Mouse (Mus musculus) CD4-positive, CD25-positive, alpha-beta regulatory T cell, adult 9 weeks (primary cell): ENCODE data around the gene Vps52. TPM values are rescaled to one million over a fixed set of nuclear protein-coding genes. Genes with fewer than 3 reads are reported as not detected.

ENCODE experiments used
- polyA plus RNA-seq: library from polyadenylated mRNA; unstranded; fragments of 100-300 nt; shearing (Covaris generic); gene quantifications from one replicate; pipeline ENCODE4 v1.2.1, GENCODE M21; 2017

The Vps52 gene
- polyA plus RNA-seq = 90.1 TPM

GRCm38 (mm10) chr17:33955555-33956214 is at the start of gene Vps52, which contains the start of gene Rps18:
TSS of gene Vps52 (plus strand) at chr17:33955812.
TSS of gene Rps18 (minus strand) at chr17:33956001.

GRCm38 (mm10) chr17:33909077-33909868 is 46.3 kb upstream of the Vps52 start, which contains the start of gene Daxx:
TSS of gene Daxx (plus strand) at chr17:33909414.

DNA sequence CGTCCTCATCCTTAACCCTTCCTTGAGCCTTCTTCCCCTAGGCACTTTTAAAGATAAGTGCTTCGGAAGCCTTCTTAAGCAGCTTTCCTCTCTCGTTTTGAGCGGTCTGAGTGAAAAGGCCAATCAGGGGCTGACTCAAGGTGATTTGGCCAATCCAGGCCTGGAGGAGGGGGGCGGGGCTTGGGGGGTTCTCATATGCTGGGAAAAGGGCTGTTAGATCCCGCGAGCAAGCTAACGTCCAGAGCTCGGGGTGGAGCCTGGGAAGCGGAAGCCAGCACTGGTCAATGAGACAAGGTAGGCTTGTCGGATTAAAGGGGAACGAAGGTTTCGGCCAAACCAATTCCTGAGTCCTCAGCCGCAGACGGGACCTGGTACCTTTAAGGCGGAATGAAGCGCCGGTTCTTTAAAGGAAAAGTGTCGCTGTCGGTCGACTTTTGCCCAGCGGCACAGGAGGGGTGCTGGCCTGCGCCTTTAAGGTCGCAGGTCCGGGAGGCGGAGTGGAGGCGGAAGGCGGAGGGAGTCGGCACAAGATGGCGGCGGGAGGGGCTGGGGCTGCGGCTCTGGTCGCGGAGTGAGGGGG is 39.9 kb upstream of the Vps52 start, which contains the start of the genes Tapbp and Zbtb22:
Gene Tapbp (plus strand): TSS at position 229 of the 580 bp plus-strand sequence.
Gene Zbtb22 (plus strand): TSS at position 234 of the 580 bp plus-strand sequence.

GRCm38 (mm10) chr17:33929371-33930279 is 26.0 kb upstream of the Vps52 start, which contains the start of gene Rgl2:
TSS of gene Rgl2 (plus strand) at chr17:33929543.

DNA sequence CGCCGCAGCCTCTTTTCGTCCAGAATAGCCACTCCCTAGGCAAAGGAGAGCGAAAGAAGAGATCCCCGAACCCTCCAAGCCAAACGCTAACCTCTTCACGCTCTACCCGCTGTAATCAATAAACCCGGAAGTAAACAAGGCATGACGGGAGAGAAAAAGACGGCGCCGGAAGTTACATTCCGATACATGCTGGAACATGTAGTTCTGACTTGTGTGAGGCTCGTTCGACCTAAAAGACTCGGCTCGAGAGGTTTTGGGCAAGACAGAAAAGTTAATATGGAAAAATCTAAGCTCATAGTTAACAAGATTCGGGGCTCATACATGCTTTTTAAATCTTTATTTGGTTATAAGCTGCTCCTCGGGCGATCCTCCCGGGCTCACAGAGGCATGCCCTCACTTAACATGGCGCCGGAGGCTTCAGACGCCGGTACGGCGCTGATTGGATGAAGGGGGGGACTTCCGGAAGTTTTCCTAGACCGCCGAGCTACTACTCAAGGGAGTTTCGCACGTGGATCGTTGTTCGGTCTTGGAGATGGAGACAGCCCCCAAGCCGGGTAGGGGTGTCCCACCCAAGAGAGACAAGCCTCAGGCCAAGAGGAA is 15.3 kb upstream of the Vps52 start, which contains the start of the genes Pfdn6 and Wdr46:
Gene Pfdn6 (minus strand): TSS at position 138 of the 600 bp plus-strand sequence.
Gene Wdr46 (plus strand): TSS at position 455 of the 600 bp plus-strand sequence.

GRCm38 (mm10) chr17:33951021-33951946 is 4.3 kb upstream of the Vps52 start, which contains the start of gene B3galt4:
TSS of gene B3galt4 (minus strand) at chr17:33951488.

DNA sequence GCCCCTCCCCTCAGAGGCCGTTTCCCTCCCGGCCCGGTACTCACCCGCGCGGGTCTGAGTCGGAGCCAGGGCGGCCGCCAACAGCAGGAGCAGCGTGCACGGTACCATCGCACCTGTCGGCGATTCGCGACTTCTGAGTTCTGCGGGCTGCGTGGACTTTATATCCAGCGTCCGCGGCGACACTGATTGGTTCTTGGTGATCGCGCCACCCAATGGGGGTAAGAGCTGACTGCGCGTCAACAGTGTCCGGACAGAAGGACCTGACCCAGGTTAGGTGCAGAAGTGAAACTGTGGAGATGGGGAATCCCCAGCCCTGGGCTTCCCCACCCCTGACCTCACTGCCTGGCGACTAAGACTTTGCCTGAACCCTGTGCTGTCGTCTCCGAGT is 44.5 kb downstream of the Vps52 start, which contains the start of gene H2-K1:
Gene H2-K1 (minus strand): TSS at position 198 of the 388 bp plus-strand sequence.

Other genes starting within 250 kb of the Vps52 start
- gene March2, start 237.1 kb upstream of the Vps52 start, polyA plus RNA-seq = 33.3 TPM
- 331 TPM for gene Rab11b, start 195.3 kb upstream of the Vps52 start, polyA plus RNA-seq
- gene Angptl4, start 174.0 kb upstream of the Vps52 start, polyA plus RNA-seq = 3.4 TPM
- gene Kank3, start 145.3 kb upstream of the Vps52 start, polyA plus RNA-seq = 3.2 TPM
- 1,412 TPM for gene Rps28, start 131.2 kb upstream of the Vps52 start, polyA plus RNA-seq
- 422 TPM for gene Ndufa7, start 131.2 kb upstream of the Vps52 start, polyA plus RNA-seq
- 26.2 TPM for gene Cd320, start 112.7 kb upstream of the Vps52 start, polyA plus RNA-seq
- not detected for gene Gm7029, start 82.0 kb upstream of the Vps52 start, polyA plus RNA-seq
- gene Kifc1, start 65.2 kb upstream of the Vps52 start, polyA plus RNA-seq = 5.5 TPM
- gene Platr17, start 50.7 kb upstream of the Vps52 start, polyA plus RNA-seq = 4.0 TPM
- 143 TPM for gene Daxx, start 46.4 kb upstream of the Vps52 start, polyA plus RNA-seq
- gene Tapbp, start 39.9 kb upstream of the Vps52 start, polyA plus RNA-seq = 701 TPM
- gene Zbtb22, start 39.9 kb upstream of the Vps52 start, polyA plus RNA-seq = 23.0 TPM
- 107 TPM for gene Rgl2, start 26.3 kb upstream of the Vps52 start, polyA plus RNA-seq
- 152 TPM for gene Pfdn6, start 15.5 kb upstream of the Vps52 start, polyA plus RNA-seq
- gene Wdr46, start 15.2 kb upstream of the Vps52 start, polyA plus RNA-seq = 76.0 TPM
- gene B3galt4, start 4.3 kb upstream of the Vps52 start, polyA plus RNA-seq = 46.4 TPM
- 3,509 TPM for gene Rps18, start 189 bp downstream of the Vps52 start, polyA plus RNA-seq
- gene H2-K1, start 44.5 kb downstream of the Vps52 start, polyA plus RNA-seq = 12,738 TPM
- 15.2 TPM for gene Ring1, start 68.9 kb downstream of the Vps52 start, polyA plus RNA-seq
- gene H2-Ke6, start 72.2 kb downstream of the Vps52 start, polyA plus RNA-seq = 37.9 TPM
- 157 TPM for gene Slc39a7, start 75.9 kb downstream of the Vps52 start, polyA plus RNA-seq
- 23.4 TPM for gene Rxrb, start 76.0 kb downstream of the Vps52 start, polyA plus RNA-seq
- gene Col11a2, start 83.6 kb downstream of the Vps52 start, polyA plus RNA-seq = 2.1 TPM
- 37.0 TPM for gene H2-Oa, start 136.5 kb downstream of the Vps52 start, polyA plus RNA-seq
- gene H2-DMa, start 163.7 kb downstream of the Vps52 start, polyA plus RNA-seq = 119 TPM
- 109 TPM for gene Brd2, start 166.8 kb downstream of the Vps52 start, polyA plus RNA-seq
- gene H2-DMb2, start 187.5 kb downstream of the Vps52 start, polyA plus RNA-seq = 5.8 TPM
- gene H2-DMb1, start 197.3 kb downstream of the Vps52 start, polyA plus RNA-seq = 1.5 TPM
- 423 TPM for gene Tap1, start 231.7 kb downstream of the Vps52 start, polyA plus RNA-seq
- gene Psmb9, start 232.0 kb downstream of the Vps52 start, polyA plus RNA-seq = 573 TPM
- gene Psmb8, start 241.9 kb downstream of the Vps52 start, polyA plus RNA-seq = 1,461 TPM
- gene Tap2, start 247.7 kb downstream of the Vps52 start, polyA plus RNA-seq = 432 TPM